Mouse (Mus musculus) cerebellum, adult 11 months (tissue): Measurements from ENCODE around the gene Endod1.
"Not testable (repeated sequence)": the region's sequence is repeated elsewhere in the genome, so short reads cannot be mapped to it uniquely, and the experiment has no call there.

Source experiments
- DNase-seq: peaks from one replicate; pipeline ENCODE4 v3.0.0; 2022

Gene Endod1

GRCm38 (mm10) chr9:14379769-14380385 lies 1.4 kb downstream of the Endod1 start:
- DNase-seq = no peak

DNA sequence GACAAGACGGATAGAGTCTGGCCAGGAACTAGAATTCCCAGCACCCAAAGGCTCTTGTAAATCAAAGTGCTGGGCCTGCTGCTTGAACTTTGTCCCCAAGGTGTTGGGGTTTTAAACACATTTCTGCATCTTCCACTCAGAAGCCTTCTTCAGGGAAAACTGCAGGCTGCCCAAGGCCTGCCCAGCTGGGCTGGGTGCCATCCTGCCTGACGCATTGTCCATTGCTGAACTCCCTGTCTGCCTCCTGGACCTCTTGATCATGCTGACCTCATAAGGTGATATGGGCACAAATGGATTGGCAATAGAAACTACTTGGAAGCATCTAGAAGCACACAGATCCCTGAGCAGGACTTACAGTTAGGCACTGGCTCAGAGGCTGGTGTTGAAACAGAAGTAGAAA lies 3.2 kb downstream of the Endod1 start:
- peak; percentile 45 for DNase-seq

- DNase-seq = no peak
Observed at GRCm38 (mm10) chr9:14376149-14376548, 5.2 kb downstream of the Endod1 start.

- no peak for DNase-seq
Observed at GRCm38 (mm10) chr9:14372440-14372839, 8.9 kb downstream of the Endod1 start.

DNA sequence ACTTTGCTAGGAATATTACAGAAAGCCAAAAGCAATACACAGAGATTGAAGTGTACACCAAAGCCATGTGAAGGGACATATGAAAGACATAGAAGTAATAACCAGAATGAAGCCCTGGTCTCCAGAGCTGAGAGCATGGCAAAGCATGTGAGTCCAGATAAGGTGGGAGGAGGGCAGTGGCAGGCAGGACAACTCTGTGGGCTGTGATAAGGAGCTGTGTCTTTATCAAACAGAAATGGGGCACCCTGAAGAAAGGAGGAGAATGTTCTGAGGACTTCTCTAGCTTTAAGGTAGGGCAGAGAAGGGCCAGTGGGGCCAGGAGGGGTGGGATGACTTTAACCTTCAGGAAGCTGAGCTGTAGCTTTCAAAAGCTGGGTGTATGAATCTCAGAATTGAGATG lies 12.0 kb downstream of the Endod1 start:
- DNase-seq = no peak

DNA sequence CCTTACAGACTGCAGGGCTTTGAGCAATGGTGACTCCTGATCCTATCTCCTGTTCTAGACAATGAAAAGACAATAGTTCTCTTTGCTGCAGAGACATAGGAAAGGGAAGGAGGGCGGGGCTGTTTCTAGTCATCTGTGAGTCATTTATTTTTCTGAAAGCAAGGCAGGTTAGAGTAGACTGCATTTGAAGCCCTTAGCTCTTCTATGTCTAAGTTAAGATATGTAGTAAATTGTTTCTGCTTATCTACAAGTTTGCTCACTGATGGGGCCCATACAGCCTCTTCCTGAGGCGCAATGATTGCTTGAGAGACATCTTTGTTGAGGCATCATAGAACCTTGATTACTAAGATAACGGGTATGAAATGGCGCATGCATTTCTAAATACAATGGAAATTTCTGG lies 13.5 kb downstream of the Endod1 start:
- DNase-seq = no peak

GRCm38 (mm10) chr9:14365481-14366125 lies 15.7 kb downstream of the Endod1 start:
- no peak for DNase-seq

DNA sequence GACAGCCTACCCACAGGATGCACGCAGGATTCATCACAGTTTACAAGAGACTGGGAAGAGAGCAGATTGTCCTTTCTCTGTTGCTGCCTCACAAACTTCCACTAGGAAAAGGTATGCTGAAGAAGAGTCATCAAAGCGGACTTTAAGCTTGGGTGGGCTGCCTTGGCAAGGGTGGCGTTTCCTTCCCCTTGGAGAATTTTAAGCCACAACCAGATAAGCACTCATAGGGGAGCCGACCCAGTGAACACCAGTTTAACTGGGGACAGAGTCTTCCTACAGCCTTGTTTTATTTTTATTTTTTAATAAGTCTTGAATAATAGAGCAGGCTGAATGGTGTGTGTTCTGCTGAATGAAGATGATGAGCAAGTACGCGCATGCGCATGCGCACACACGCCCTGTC lies 16.6 kb downstream of the Endod1 start:
- DNase-seq = no peak

GRCm38 (mm10) chr9:14363540-14363939 lies 17.8 kb downstream of the Endod1 start:
- no peak for DNase-seq

GRCm38 (mm10) chr9:14362068-14362768 lies 19.1 kb downstream of the Endod1 start:
- no peak for DNase-seq

GRCm38 (mm10) chr9:14357033-14357432 lies 24.3 kb downstream of the Endod1 start:
- DNase-seq = no peak

DNA sequence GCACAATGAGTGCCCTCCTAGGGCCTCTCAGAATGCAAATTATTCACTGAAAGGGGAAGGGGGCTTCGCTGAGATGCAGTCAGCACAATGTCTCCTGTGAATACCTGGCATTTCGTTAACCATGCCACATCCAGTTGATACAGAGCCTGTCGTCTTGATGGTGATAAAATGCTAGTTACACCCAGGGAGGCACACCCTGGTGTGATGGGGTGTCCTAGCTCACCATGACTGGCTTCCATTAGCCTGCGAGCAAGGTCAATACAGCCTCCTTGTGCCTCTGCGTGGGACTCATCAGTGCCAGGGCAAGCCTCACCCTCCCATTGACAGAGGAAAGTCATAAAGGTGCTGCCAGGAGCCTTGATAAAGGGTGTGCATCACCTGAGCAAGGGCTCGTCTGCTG lies 26.5 kb downstream of the Endod1 start:
- DNase-seq = no peak

- no peak for DNase-seq
Observed at GRCm38 (mm10) chr9:14352337-14352736, 29.0 kb downstream of the Endod1 start.

DNA sequence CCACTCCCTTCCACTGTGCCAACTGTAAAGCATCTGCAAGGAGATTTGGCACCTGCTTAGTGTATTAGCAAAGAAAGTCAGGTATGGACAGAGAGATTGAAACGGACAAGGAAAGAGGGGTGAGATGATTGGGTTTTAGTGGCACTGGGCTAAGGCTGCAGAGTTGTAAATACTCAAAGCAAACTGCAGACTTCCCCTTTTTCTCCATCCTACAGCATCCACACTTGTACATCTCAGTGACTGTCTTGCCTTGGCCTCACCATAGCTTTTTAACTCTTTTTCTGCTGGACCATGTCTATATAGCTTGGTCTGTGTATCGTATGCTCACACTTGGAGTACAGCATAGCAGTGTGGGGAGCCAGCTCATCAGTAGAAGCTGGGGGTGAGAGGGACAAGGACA lies 30.5 kb downstream of the Endod1 start:
- DNase-seq = no peak

DNA sequence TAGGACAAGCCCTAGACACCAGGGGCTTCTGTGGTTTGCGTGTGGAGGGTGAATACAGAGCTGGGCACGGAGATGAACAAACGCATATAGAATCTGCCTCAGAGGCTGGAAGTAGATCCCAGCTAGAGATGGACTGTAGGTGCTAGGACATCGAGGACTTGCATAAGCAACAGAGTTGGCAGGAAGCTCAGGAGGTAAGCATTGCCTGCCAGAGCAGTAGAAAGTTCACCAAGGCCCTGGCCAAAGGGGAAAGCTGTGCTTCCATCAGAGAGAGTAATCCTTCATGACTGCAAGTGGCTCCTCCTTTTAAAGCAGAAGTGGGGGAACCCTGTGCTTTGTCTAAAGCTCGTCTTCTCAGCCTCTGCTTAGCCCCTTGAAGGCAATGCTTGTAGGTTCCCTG lies 31.9 kb downstream of the Endod1 start:
- no peak for DNase-seq

- no peak for DNase-seq
Observed at GRCm38 (mm10) chr9:14348416-14348815, 32.9 kb downstream of the Endod1 start.

DNA sequence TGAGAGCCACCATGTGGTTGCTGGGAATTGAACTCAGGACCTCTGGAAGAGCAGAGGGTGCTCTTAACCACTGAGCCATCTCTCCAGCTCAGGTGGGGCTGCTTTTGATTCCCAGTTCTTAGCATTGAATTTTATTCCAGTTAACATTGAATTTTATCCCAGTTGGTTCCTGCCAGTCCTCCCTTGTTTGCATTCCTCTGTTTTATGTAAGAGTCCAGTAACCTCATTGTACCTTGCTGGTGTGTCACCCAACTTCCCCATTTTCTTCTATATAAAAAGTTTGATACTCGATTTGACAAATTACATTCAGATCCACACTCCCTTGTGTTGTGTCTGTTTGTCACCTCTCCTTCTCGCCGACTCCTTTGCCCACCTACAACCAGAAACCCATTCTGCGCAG lies 35.4 kb downstream of the Endod1 start:
- not testable (repeated sequence) for DNase-seq

DNA sequence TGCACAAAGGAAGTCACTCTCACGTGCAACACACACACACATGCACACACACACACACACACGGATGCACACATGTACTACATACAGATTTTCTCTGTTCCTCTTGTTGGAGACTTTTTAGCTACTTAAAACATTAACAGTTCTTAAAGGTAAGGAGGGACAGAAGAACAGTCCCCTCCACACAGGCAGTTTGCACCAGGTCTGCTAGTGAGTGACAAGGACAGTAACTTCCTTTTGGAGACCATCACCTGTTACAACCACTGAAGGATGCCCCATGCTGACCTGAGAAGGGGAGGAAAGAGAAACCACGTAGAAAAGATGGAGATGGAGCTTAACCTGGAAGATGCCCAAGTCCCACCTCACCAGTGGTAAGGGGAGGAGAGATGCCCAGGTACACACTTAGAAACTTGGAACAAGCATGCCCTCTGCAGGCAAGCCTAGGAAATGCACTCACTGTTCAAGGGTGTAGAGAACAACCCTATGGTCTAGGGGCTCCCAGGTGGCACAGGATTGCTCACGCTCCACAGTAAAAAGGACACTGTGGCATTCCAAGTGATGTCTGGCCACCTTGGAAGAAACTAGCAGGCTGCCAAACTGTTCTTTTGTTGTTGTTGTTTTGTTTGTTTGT lies 39.2 kb downstream of the Endod1 start:
- peak; percentile 64 for DNase-seq

GRCm38 (mm10) chr9:14338701-14339100 lies 42.6 kb downstream of the Endod1 start:
- DNase-seq = no peak

DNA sequence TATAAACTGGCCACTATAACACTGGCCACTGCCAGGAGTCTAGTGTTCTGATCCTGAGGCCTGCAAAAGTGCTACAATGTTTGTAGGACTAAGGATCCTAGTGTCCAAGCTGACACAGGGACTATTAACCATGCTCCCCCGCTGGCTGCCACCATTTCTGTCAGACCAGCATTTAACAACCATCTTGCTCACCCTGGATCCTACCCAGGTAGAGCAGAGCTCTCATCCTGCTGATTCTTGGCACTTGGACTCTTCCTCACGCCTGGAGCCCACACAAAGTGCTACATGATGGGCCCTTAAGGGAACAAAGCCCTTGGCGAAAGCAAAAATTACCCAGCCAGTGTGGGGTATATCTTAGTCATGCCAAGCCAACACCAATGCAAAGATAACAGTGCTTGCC lies 44.4 kb downstream of the Endod1 start:
- DNase-seq = peak; percentile 48

GRCm38 (mm10) chr9:14335829-14336228 lies 45.5 kb downstream of the Endod1 start:
- no peak for DNase-seq

GRCm38 (mm10) chr9:14316618-14317017 lies 64.7 kb downstream of the Endod1 start:
- no peak for DNase-seq

DNA sequence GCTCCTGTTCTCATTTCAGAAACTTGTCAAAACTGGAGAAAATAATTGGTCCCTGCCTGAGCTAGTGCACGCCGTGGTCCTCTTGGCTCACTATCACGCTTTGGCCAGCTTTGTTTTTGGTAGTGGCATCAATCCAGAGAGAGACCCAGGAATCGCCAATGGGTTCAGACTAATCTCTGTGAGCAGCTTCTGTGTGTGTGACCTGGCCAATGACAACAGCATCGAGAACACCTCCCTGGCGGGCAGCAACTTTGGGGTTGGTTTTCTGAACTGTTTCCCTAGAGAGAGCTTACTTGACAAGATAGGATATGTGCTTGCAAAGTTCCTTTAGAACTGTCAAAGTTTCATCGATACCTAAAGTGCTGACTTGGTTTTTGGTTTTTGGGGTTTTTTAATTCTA lies 66.8 kb downstream of the Endod1 start:
- DNase-seq = no peak

DNA sequence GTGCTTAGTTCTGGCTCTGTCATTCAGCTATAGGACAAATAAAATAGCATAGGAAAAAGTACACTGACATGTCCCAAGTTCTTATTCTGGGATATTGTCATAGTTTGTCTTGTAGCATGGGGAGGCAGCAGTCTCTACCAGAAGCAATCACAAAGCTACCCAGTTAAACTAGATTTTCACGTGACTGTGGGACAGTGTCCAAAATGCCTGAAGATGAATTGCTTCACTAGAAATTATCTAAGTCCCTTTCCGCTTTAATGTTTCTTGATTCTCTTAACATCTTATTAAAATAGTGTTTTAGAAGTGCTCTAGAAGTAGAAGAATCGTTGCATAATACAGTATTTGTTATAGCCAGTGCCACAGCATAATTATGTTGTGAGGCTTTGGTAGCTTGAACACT lies 67.3 kb downstream of the Endod1 start:
- DNase-seq = no peak
